Mouse (Mus musculus) erythroblast, embryonic 14.5 days (primary cell): Measurements from ENCODE around the gene Fshb. TPM values are rescaled to one million over a fixed set of nuclear protein-coding genes. Genes with fewer than 3 reads are reported as not detected.

ENCODE experiments used
- H3K27me3 ChIP-seq: 2 replicates; pipeline ENCODE4 v1.6.1; 2012; ENCODE audit warnings: inconsistent platforms; ENCODE audit not compliant: control insufficient read depth
- H3K36me3 ChIP-seq: 2 replicates; pipeline ENCODE4 v1.6.1; 2012; ENCODE audit warnings: mild to moderate bottlenecking, inconsistent platforms; ENCODE audit not compliant: control insufficient read depth
- H3K4me1 ChIP-seq: 2 replicates; pipeline ENCODE4 v1.6.1; 2012; ENCODE audit warnings: inconsistent platforms; ENCODE audit not compliant: control insufficient read depth
- H3K4me3 ChIP-seq: replicated peaks from 2 replicates; pipeline ENCODE3; 2012; ENCODE audit warnings: moderate library complexity, mild to moderate bottlenecking, inconsistent platforms
- H3K9me3 ChIP-seq: 2 replicates; pipeline ENCODE4 v1.6.1; 2012; ENCODE audit warnings: low read length, inconsistent platforms, mixed read lengths; ENCODE audit not compliant: control insufficient read depth
- GATA1 ChIP-seq: IDR thresholded peaks from 2 replicates; pipeline ENCODE4 v1.6.1; 2012; ENCODE audit warnings: low read length, inconsistent platforms, mixed read lengths
- TAL1 ChIP-seq: IDR thresholded peaks from 3 replicates; pipeline ENCODE4 v1.6.1; 2012; ENCODE audit warnings: low read length, inconsistent platforms, mixed read lengths
- polyA plus RNA-seq: library from polyadenylated mRNA; stranded (reverse); fragments of >175 nt; gene quantifications from 2 replicates; pipeline ENCODE4 v1.2.3, GENCODE M21; 2012

The Fshb gene
- polyA plus RNA-seq, 1 experiment, result not detected

DNA sequence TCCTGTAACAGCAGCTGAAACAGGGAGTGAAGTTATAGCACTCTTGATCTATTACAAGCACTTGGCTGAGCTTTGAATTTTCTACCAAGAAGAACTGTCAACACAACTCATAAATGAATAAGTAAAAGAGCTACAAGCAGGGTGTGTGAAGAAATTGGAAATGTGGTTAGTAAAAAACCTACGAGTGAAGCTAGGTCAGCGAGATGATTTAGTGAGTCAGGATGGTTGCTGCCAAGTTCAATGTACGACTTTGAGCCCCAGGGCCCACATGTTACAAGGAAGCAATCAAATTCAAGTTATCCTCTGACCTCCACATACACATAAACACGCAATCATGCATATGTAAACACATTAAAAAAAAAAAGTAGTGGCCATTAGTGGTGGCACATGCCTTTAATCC, 46.3 kb downstream of the Fshb start:
- H3K4me1 ChIP-seq, result no peaks in the 10 kb centered on the region
- no peak overlapping the region for H3K4me3 ChIP-seq
- no peaks in the 10 kb centered on the region for H3K27me3 ChIP-seq
- TF ChIP-seq GATA1 (no peak), TAL1 (no peak)
- no peaks in the 10 kb centered on the region for H3K36me3 ChIP-seq
- H3K9me3 ChIP-seq, result peaks cover 13% of the 10 kb centered on the region

DNA sequence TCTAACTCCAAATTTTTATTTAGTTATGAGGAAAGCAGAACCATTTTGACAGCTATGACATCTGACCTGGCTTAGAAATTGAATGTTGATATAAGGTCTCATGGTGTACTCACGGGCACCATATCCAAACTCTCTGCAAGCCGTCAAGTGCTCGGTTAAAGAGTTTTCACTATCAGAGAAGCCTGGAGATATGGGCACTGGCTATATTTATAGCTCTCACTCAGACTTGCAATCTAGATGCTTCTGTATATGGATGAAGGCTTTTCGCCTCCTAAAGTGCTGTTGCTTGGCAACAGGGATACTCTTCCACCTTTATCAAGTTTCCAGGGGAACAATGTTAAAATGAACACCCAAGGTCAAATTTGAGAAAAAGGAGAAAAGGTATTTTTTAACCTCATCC, 47.1 kb downstream of the Fshb start:
- Histone ChIP-seq H3K4me3 (no peak overlapping the region), H3K9me3 (peaks cover 13% of the 10 kb centered on the region), H3K4me1 (no peaks in the 10 kb centered on the region), H3K36me3 (no peaks in the 10 kb centered on the region), H3K27me3 (no peaks in the 10 kb centered on the region)
- TF ChIP-seq TAL1 (no peak), GATA1 (no peak)

DNA sequence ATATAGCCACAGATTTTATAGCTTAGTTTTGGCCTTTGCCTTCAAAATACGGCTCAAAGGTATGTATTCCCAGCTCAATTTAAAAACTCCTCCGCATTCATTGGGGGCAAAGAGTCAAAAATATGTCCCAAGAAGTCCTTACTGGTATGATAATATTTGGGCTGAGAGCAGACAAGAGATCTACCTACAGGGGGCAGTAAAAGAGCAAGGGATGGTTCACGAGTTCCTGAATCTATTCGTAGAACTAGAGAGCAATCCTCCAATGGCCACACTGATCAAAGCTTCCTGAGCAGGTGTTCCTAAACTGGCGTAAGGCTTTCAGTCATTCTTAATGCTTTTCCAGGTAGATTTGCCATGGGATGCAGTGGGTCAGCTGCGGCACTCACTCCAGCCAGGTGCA, 49.3 kb downstream of the Fshb start:
- no peak for TF ChIP-seq TAL1
- TF ChIP-seq GATA1, result no peak
- Histone ChIP-seq H3K36me3 (no peaks in the 10 kb centered on the region), H3K9me3 (peaks cover 13% of the 10 kb centered on the region), H3K27me3 (no peaks in the 10 kb centered on the region), H3K4me3 (no peak overlapping the region), H3K4me1 (no peaks in the 10 kb centered on the region)

DNA sequence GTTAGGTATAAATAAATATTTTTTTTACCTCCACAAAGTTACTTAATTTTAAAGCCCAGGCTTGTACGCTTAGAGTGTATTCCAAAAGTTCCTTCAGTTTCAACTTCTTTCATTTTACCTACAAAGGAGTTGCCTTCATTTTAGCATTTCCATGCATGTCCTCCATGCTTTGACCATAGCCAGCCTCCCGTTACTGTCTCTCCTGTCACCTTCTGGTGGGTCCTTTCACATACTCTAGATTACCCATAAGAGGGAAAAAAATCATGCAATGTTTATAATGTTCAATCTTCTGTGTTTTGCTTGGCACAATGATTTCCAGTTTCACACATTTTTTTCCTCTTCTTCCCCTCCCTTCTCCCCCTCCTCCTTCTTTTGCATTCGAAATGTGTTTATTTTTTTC, 53.1 kb downstream of the Fshb start:
- H3K4me1 ChIP-seq, result no peaks in the 10 kb centered on the region
- no peaks in the 10 kb centered on the region for H3K27me3 ChIP-seq
- H3K9me3 ChIP-seq, result peaks cover 12% of the 10 kb centered on the region
- H3K36me3 ChIP-seq, result no peaks in the 10 kb centered on the region
- TF ChIP-seq TAL1, result no peak
- no peak for TF ChIP-seq GATA1
- H3K4me3 ChIP-seq, result no peak overlapping the region

Other genes with a start within 250 kb of the Fshb start
- 0.06 and 0.10 TPM in 2 replicates for gene Arl14ep, start 85.2 kb downstream of the Fshb start, polyA plus RNA-seq
- not detected in 2 replicates for gene Kcna4, start 231.0 kb upstream of the Fshb start, polyA plus RNA-seq